Mouse (Mus musculus): ENCODE measurements at regions not wholly inside any gene's neighbourhood (a gene's known extent, or its start where the extent isn't known, plus 50 kb on each side); places are given as distances from the start of the nearest gene placed in this dataset.

DNA sequence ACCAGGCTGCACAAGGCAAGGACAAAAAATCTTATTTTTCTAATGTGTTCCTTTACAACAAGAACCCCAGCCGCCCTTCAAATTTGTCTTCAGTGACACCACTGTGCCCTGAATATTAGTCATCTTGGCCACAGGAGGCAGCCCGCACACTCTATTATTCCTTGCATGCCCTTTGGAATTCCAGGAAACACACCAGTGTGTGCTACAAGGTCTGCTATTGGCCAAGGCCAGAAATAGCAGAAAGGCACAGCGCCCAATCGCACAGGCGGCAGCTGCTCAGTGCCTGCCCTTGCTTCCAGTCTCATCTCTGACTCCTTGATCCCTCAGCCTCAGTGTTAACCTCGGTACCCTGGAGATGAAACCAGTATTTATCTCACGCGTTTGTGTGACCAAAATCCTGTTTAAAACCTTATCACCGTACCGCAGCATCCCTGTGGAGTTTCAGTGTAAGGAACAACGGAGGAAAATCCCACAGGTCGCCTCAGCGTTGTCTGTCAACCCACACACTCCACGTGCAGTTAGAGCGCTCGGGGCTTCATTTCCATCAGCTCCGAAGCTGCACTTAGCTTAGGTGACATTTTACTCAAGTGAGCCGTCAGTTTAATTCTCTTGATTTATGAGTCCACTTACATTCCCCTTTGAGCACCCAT lies 194.1 kb downstream of the Dyrk2 start:
- H3K9me3 ChIP-seq (replicated peaks), result no peaks in the 10 kb centered on the region
- 41% methylated on average over 18 of the region's 18 CpGs for WGBS (ENCODE audit: insufficient replicate concordance)
- H3K4me2 ChIP-seq, result no peak overlapping the region
- no peaks in the 10 kb centered on the region for H3K36me3 ChIP-seq
- no peaks in the 10 kb centered on the region for H3K4me1 ChIP-seq (replicated peaks)
- DNase-seq, result no peak
- H3K27ac ChIP-seq, result no peak overlapping the region
- no peak for ATAC-seq (ENCODE audit: low read depth)
- H3K4me3 ChIP-seq (replicated peaks), result no peak overlapping the region
- H3K27me3 ChIP-seq, result no peaks in the 10 kb centered on the region
- H3K9ac ChIP-seq, result no peak overlapping the region

DNA sequence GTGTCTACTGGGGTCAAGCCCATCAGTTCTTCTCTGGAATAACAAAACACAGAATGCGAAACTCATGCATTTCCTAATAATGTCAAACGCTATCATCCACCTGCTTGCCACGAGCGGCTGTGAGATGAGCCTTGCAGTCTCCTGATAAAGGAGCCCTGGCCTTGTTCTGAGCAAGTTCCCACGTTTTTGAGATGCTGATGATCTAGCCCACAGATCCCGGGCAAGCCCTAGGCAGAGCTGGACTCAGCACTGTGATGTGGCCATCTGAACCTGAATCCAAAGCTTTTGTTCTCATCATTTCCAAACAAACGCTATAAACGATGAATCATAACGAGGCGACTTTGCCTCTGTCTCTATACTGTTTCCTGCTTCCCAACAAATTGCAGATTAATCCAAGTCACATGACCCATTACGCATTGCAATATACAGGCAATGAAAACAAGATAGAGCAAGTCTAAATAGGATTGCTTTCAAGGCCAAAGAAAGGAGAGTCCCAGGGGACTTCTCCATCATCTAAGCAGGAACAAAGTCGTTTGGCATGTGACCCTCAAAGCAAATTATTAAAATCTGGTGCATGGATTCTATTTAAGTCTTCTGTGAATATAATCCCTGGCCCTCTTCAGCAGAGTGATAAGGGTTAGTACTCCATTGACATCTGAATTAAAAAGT lies 191.1 kb downstream of the Dyrk2 start:
- Histone ChIP-seq H3K9me3 (replicated peaks) (no peaks in the 10 kb centered on the region), H3K27me3 (no peaks in the 10 kb centered on the region), H3K4me3 (replicated peaks) (no peak overlapping the region), H3K36me3 (no peaks in the 10 kb centered on the region), H3K4me2 (no peak overlapping the region), H3K27ac (no peak overlapping the region), H3K9ac (no peak overlapping the region), H3K4me1 (replicated peaks) (no peaks in the 10 kb centered on the region)
- WGBS (ENCODE audit: insufficient replicate concordance), result 56% methylated on average over 12 of the region's 12 CpGs
- ATAC-seq (ENCODE audit: low read depth) (no peak), DNase-seq (no peak)

GRCm38 (mm10) chr10:118679507-118679906 lies 190.5 kb downstream of the Dyrk2 start:
- Histone ChIP-seq H3K27ac (no peak overlapping the region), H3K36me3 (no peaks in the 10 kb centered on the region), H3K27me3 (no peaks in the 10 kb centered on the region), H3K4me1 (replicated peaks) (no peaks in the 10 kb centered on the region), H3K4me2 (no peak overlapping the region), H3K9ac (no peak overlapping the region), H3K4me3 (replicated peaks) (no peak overlapping the region), H3K9me3 (replicated peaks) (no peaks in the 10 kb centered on the region)
- ATAC-seq (ENCODE audit: low read depth) (no peak), DNase-seq (no peak)
- WGBS (ENCODE audit: insufficient replicate concordance), result 76% methylated on average over 5 of the region's 5 CpGs

DNA sequence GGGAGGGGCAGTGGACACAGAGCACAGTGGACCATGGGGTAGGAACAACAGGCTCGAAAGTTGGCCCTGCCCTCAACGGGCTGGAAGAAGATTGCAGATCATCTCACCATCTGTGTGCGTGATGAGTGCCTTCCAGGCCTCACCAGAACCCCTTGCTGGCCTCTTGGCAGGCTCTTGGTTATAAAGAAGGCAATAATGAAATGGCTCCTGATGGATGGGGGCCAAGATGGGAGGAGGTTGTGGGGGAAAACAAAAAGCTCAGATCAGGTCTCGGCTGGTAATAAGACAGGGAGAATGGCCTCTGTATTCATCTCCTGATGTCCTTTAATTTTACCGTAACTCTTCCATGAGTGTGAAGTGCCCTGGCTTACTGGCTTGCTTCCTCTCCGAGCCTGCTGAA lies 189.1 kb downstream of the Dyrk2 start:
- Histone ChIP-seq H3K4me3 (replicated peaks) (no peak overlapping the region), H3K4me1 (replicated peaks) (no peaks in the 10 kb centered on the region), H3K27ac (no peak overlapping the region), H3K9ac (no peak overlapping the region), H3K27me3 (no peaks in the 10 kb centered on the region), H3K9me3 (replicated peaks) (no peaks in the 10 kb centered on the region), H3K36me3 (no peaks in the 10 kb centered on the region), H3K4me2 (no peak overlapping the region)
- DNase-seq (no peak), ATAC-seq (ENCODE audit: low read depth) (no peak)
- WGBS (ENCODE audit: insufficient replicate concordance), result 72% methylated on average over 6 of the region's 6 CpGs

GRCm38 (mm10) chr10:118683356-118683755 lies 186.7 kb downstream of the Dyrk2 start:
- ATAC-seq (ENCODE audit: low read depth) (no peak), DNase-seq (no peak)
- Histone ChIP-seq H3K36me3 (no peaks in the 10 kb centered on the region), H3K9ac (no peak overlapping the region), H3K27me3 (no peaks in the 10 kb centered on the region), H3K4me3 (replicated peaks) (no peak overlapping the region), H3K4me2 (no peak overlapping the region), H3K27ac (no peak overlapping the region), H3K4me1 (replicated peaks) (no peaks in the 10 kb centered on the region), H3K9me3 (replicated peaks) (no peaks in the 10 kb centered on the region)
- 62% methylated on average over 9 of the region's 9 CpGs for WGBS (ENCODE audit: insufficient replicate concordance)

- DNase-seq (no peak), ATAC-seq (ENCODE audit: low read depth) (no peak)
- no peaks in the 10 kb centered on the region for H3K36me3 ChIP-seq
- no peaks in the 10 kb centered on the region for H3K4me1 ChIP-seq (replicated peaks)
- WGBS (ENCODE audit: insufficient replicate concordance), result 57% methylated on average over 3 of the region's 3 CpGs
- H3K27ac ChIP-seq, result no peak overlapping the region
- H3K4me3 ChIP-seq (replicated peaks), result no peak overlapping the region
- H3K9ac ChIP-seq, result no peak overlapping the region
- no peak overlapping the region for H3K4me2 ChIP-seq
- H3K9me3 ChIP-seq (replicated peaks), result no peaks in the 10 kb centered on the region
- H3K27me3 ChIP-seq, result no peaks in the 10 kb centered on the region
These were observed 170.7 kb downstream of the Dyrk2 start for GRCm38 (mm10) chr10:118699292-118699691.

DNA sequence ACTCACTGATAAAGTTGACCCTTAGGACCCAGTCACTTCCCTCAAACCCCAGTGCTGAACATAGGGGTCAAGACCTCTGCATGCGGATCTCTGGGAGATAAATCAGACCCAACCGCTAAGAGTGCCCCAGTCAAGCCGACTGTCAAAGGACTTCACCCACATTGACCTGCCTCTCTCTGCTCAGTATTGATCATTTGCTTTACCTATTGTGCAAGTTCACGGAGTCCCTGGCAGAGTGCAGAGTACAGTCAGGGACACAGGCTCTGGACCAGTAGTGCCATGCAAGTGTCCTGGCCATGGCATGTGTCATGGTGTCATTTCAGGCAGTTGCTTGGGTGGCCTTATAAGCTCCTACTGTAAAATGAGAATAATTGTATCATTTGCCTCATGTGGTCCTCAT lies 169.9 kb downstream of the Dyrk2 start:
- Histone ChIP-seq H3K4me3 (replicated peaks) (no peak overlapping the region), H3K9me3 (replicated peaks) (no peaks in the 10 kb centered on the region), H3K36me3 (no peaks in the 10 kb centered on the region), H3K4me2 (no peak overlapping the region), H3K27me3 (no peaks in the 10 kb centered on the region), H3K9ac (no peak overlapping the region), H3K4me1 (replicated peaks) (no peaks in the 10 kb centered on the region), H3K27ac (no peak overlapping the region)
- peak; percentile 88 for ATAC-seq (ENCODE audit: low read depth)
- DNase-seq, result no peak
- 53% methylated on average over 4 of the region's 4 CpGs for WGBS (ENCODE audit: insufficient replicate concordance)

DNA sequence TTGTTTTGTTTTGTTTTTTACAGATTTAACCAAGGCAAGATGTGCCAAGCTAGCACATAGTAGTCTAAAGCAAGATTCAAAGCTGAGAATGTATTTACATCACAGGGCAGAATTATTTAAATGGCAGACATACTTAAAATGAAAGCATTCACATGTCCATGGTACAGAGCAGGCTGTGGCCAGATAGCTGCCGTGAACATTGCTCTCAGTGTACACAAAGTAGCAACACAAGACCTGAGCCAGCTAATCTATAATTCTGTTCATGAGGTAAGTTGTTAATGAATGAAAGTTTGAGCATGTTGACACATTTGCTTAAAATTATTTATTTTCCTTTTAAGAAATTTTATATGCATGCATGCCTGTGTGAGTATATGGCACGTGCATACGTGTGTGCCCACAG lies 164.0 kb downstream of the Dyrk2 start:
- Histone ChIP-seq H3K9me3 (replicated peaks) (no peaks in the 10 kb centered on the region), H3K27ac (no peak overlapping the region), H3K27me3 (no peaks in the 10 kb centered on the region), H3K4me2 (no peak overlapping the region), H3K9ac (no peak overlapping the region), H3K36me3 (no peaks in the 10 kb centered on the region), H3K4me3 (replicated peaks) (no peak overlapping the region), H3K4me1 (replicated peaks) (no peaks in the 10 kb centered on the region)
- WGBS (ENCODE audit: insufficient replicate concordance), result 68% methylated on average over 3 of the region's 3 CpGs
- DNase-seq, result no peak
- ATAC-seq (ENCODE audit: low read depth), result no peak

- no peak for ATAC-seq (ENCODE audit: low read depth)
- H3K27me3 ChIP-seq, result no peaks in the 10 kb centered on the region
- no peaks in the 10 kb centered on the region for H3K9me3 ChIP-seq (replicated peaks)
- no peak overlapping the region for H3K4me2 ChIP-seq
- no peak overlapping the region for H3K9ac ChIP-seq
- no peaks in the 10 kb centered on the region for H3K36me3 ChIP-seq
- no peak for DNase-seq
- no peak overlapping the region for H3K4me3 ChIP-seq (replicated peaks)
- 72% methylated on average over 8 of the region's 8 CpGs for WGBS (ENCODE audit: insufficient replicate concordance)
- H3K27ac ChIP-seq, result no peak overlapping the region
- H3K4me1 ChIP-seq (replicated peaks), result peaks cover 6% of the 10 kb centered on the region; the same call in 1 of the 2 replicates
These were observed 160.3 kb downstream of the Dyrk2 start for GRCm38 (mm10) chr10:118709718-118710117.

DNA sequence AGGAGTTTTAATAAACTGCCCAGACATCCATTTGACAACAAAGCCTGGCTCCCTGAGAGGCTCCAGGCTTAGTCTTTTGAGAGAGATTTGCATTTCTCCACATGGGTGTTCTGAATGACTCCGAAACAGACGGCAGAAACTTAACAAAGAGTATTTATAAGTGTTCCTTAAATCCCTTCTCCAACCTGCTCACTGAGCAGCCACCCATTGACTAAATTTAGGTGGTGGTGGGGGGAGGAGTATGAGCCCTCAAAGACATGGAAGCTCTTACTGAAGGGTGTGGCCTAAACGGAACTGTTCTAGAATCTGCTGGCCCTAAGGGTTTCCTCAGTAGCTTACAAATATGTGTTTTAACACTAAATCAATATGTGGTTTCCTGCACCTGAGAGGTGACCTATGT lies 158.5 kb downstream of the Dyrk2 start:
- Histone ChIP-seq H3K9me3 (replicated peaks) (no peaks in the 10 kb centered on the region), H3K4me3 (replicated peaks) (no peak overlapping the region), H3K9ac (no peak overlapping the region), H3K4me2 (no peak overlapping the region), H3K4me1 (replicated peaks) (peaks cover 6% of the 10 kb centered on the region; the same call in 1 of the 2 replicates), H3K36me3 (no peaks in the 10 kb centered on the region), H3K27ac (no peak overlapping the region), H3K27me3 (no peaks in the 10 kb centered on the region)
- WGBS (ENCODE audit: insufficient replicate concordance), result 65% methylated on average over 3 of the region's 3 CpGs
- ATAC-seq (ENCODE audit: low read depth) (no peak), DNase-seq (no peak)

DNA sequence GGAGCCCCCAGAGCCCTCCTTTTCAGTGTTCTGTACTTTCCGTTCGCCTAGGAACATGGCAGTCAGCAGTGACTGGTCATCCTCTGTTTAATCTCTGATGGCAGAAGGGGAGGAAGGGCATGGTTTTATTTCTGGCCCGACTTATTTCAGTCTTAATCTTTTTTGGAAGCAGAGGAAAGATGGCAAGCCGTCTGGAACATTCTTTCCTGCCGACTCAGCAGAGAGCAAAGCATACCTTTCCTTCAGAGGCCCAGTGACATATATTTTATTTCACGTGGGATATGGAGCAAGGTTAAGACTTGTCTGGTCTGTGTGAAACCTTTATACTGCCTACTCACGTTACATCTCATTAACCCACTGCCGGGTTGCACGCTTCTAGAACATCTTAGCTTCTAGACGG lies 158.1 kb downstream of the Dyrk2 start:
- no peaks in the 10 kb centered on the region for H3K9me3 ChIP-seq (replicated peaks)
- H3K36me3 ChIP-seq, result no peaks in the 10 kb centered on the region
- WGBS (ENCODE audit: insufficient replicate concordance), result 69% methylated on average over 10 of the region's 10 CpGs
- H3K4me3 ChIP-seq (replicated peaks), result no peak overlapping the region
- ATAC-seq (ENCODE audit: low read depth) (no peak), DNase-seq (no peak)
- H3K27me3 ChIP-seq, result no peaks in the 10 kb centered on the region
- H3K9ac ChIP-seq, result no peak overlapping the region
- peaks cover 6% of the 10 kb centered on the region; the same call in 1 of the 2 replicates for H3K4me1 ChIP-seq (replicated peaks)
- H3K4me2 ChIP-seq, result no peak overlapping the region
- no peak overlapping the region for H3K27ac ChIP-seq

DNA sequence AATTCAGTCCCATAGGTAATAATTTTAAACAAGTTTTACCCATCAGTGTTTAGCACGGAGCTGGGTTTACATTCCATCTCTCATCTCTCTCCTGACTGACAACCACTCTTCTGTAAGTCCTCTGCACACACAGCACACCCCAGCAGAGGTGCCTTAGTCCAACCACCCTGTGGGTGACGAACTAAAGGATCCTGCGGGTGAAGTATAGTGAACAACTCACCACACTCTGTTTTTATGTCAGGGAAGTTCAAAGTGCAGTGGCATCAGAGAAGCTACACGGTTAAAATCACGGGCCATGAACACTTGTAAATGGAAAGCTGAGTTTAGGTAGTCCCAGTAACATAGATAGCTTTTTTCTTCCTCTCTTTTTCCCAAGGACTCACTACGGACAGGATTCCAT lies 157.1 kb downstream of the Dyrk2 start:
- H3K27me3 ChIP-seq, result no peaks in the 10 kb centered on the region
- no peak overlapping the region for H3K4me3 ChIP-seq (replicated peaks)
- no peaks in the 10 kb centered on the region for H3K36me3 ChIP-seq
- no peak overlapping the region for H3K9ac ChIP-seq
- no peak overlapping the region for H3K4me2 ChIP-seq
- peaks cover 6% of the 10 kb centered on the region; the same call in 1 of the 2 replicates for H3K4me1 ChIP-seq (replicated peaks)
- H3K9me3 ChIP-seq (replicated peaks), result no peaks in the 10 kb centered on the region
- DNase-seq, result no peak
- WGBS (ENCODE audit: insufficient replicate concordance), result 59% methylated on average over 6 of the region's 6 CpGs
- ATAC-seq (ENCODE audit: low read depth), result no peak
- H3K27ac ChIP-seq, result no peak overlapping the region
